12 mouse cellular contexts compared by ENCODE assay signal in genomic region chr1:182383096-182383495, GRCm38 (mm10). TPM values are rescaled to one million over a fixed set of nuclear protein-coding genes. Genes with fewer than 3 reads are reported as not detected.
A peak's percentile ranks its signal among the peaks of the same experiment; 100 is the strongest.
DNase-seq lines count a peak whose midpoint lies in the region.
"Had no signal": no experiment of that assay in that cellular context is flagged by ENCODE, and none has a peak within 500 bp of the region (broad histone marks: within the 10 kb centered on the region; RNA-seq: fewer than 3 reads in every experiment).

No protein-coding gene starts in this region.

- DNase-seq in adrenal gland, adult 2 months = peak; percentile 26
- DNase-seq in adrenal gland, postnatal 25 days = no peak
- DNase-seq in urinary bladder, postnatal 36 days (ENCODE audit: low spot score in 2 of 2) = peak; percentile 8 to 25
- DNase-seq in urinary bladder, postnatal 10 days (ENCODE audit: low spot score) = no peak
- DNase-seq in monocyte, adult 2 months (ENCODE audit: low read depth in 1 of 2, low spot score in 2 of 2) = peak; percentile 49 to 50
- DNase-seq in kidney, adult 18-20 months = no peak
- DNase-seq in cerebellum, adult 18-20 months = no peak
- DNase-seq in embryo, embryonic 9.5 days (ENCODE audit: extremely low spot score) = no peak
- DNase-seq: cerebellum, adult 2 months; kidney, postnatal 14 days; layer of hippocampus, postnatal 36 days; right cerebral cortex, postnatal 25 days had no signal

RNA-seq across cellular contexts. Expression of gene Trp53bp2, which starts 25.9 kb away (rescaled TPM):
- 10 to 100 TPM; 20.1 to 22.2 TPM for total RNA-seq in adrenal gland, adult 2 months (2021)
- polyA plus RNA-seq in adrenal gland, adult 2 months (2012; rRNA removed) = 14.2 and 14.3 TPM in 2 replicates
- total RNA-seq in adrenal gland, postnatal 25 days (2021) = 21.7 and 25.2 TPM in 2 replicates

RNA-seq across cellular contexts. Expression of gene Fbxo28, which starts 41.7 kb away (rescaled TPM):
- total RNA-seq in adrenal gland, adult 2 months (2021) = 10 to 100 TPM; 32.3 to 51.9 TPM
- polyA plus RNA-seq in adrenal gland, adult 2 months (2012; rRNA removed) = 5.4 and 11.3 TPM in 2 replicates
- 34.1 and 45.9 TPM in 2 replicates for total RNA-seq in adrenal gland, postnatal 25 days (2021)

Comparison
In these comparisons a context has a peak if more than half of its experiments do, and no peak if none do; other contexts are left out.
1. DNase-seq: peak in adrenal gland, adult 2 months (single experiment), urinary bladder, postnatal 36 days (2 of 2) and monocyte, adult 2 months (2 of 2); none in adrenal gland, postnatal 25 days (single experiment), urinary bladder, postnatal 10 days (single experiment), kidney, adult 18-20 months (single experiment), cerebellum, adult 18-20 months (0 of 2) and embryo, embryonic 9.5 days (single experiment).